Mouse (Mus musculus): Measurements from ENCODE around the gene Immp2l. TPM values are rescaled to one million over a fixed set of nuclear protein-coding genes. Genes with fewer than 3 reads are reported as not detected.
"Not testable (repeated sequence)": the region's sequence is repeated elsewhere in the genome, so short reads cannot be mapped to it uniquely, and the experiment has no call there.

Immp2l gene
- total RNA-seq, 1 experiment from 2014 or later = 14.4 TPM

DNA sequence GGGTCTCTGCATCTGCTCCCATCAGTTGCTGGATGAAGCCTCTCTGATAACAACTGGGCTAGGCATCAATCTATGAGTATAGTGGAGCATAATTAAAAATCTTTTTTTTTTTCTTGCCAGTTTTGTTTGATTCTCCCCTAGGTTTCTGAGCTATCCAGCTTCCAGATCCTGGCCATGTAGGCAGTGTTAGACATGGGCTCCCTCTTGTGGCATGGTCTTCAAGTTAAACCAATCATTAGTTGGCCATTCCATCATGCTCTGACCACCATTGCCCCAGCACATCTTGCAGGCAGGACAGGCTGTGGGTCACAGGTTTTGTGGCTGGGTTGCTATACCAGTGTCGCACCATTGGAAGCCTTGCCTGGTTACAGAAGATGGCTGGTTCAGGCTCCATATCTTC, 656.3 kb downstream of the Immp2l start:
- DNase-seq = peak; percentile 10

DNA sequence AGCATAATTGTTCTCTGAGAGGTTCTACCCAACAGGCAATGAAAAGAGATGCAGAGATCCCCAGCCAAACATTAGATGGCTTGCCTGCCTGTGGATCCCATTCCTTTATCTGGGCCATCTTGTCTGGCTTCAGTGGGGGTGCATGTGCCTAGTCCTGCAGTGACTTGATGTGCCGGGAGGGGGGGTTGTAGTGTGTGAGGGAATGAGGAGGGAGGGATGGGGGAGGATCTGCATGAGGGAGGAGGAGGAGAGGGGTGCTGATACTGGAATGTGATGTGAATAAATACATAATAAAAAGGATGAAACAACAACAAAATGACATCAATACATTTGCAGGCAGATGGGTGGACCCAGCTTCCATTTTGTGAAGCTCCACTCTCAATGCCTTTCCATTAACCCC, 658.3 kb downstream of the Immp2l start:
- no peak for DNase-seq

DNA sequence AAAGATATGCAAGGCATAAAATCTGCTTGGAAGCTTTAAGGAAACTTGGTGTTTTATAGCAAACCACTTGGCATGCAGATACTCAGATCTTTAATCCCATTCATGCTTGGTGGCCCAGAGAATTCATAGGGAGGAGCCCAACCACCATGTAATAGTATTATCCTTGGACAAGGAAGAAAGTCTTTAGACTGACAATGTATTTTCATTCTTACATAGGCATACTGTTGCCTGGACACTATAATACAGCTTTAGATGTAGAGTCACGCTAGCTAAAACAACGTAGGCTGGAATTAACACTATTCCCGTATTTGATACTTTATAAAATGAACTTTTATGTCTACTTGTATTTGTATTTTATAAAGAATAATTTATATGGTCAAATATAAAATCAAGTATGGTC, 665.9 kb downstream of the Immp2l start:
- no peak for DNase-seq

DNA sequence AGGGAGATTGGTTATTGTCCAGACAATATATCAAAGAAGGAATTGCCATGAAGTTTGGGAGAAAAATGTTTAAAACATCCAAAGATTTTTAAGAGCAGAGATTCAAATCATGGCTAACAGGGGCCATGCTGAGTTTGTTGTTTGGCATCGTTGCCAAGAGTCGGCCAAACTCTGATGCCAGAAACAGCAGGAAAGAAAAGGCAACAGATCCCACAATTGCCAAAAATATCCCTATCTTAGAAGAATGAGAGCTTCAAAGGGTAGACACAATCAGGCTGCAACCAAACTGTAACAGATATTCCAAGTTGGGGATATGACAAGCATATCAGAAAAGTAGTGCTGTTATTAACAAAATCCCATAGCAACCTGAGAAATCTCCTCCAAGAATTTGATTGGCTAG, 686.7 kb downstream of the Immp2l start:
- DNase-seq = no peak

DNA sequence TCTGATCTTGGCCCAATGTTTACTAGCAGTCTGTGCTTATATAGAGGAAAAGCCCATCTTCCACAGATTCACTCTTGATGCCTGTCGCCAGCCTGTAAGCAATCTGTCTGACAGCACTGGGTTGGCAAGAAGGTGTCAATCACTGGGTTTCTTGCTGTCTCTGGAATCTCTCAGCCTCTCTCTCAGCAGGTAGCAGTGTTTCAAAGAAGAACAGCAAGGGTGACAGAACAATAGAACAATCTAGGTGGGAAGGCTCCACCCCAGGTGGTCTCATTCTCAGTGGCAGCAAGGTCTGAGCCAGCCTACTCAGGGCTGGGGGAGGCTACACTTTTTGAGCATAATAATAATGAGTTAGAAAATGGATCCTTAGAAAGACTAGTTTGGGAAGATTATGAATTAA, 693.1 kb downstream of the Immp2l start:
- no peak for DNase-seq

DNA sequence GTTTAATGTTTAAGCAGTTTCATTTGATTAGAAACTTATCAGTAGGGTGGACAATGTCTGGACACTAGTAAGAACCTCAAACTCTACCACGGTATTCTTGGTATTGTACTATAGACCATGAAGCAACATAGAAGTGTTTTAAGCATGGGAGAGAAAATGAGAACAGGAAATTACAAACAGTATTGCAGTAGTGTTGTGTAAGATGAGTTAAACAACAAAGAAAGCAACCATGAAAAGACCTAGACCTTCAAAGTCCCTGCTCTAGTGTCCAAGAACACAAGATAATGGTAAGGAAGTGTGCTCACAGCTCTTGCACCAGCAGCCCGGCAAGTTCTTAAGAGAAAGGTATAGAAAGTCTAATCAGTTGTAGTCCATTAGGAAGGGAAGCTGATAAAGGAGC, 700.7 kb downstream of the Immp2l start:
- no peak for DNase-seq

DNA sequence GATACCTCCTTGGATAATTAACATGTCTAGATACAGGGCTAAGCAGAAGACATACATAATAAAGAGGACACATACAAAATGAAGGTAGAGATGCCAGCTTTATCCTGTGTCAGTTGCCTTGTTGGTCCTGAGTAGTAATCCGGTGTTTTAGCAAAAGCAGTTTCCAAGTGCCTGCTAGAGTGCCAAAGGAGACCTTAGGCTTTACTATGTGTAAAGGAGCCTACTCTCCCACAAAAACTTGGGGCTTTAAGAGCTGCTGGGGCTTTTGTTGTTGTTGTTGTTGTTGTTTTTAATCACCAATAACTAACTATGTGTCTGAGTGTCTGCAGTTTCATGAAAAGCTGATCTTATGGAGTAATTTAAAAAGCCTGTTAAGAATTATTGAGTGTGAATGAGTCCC, 702.8 kb downstream of the Immp2l start:
- DNase-seq = no peak

DNA sequence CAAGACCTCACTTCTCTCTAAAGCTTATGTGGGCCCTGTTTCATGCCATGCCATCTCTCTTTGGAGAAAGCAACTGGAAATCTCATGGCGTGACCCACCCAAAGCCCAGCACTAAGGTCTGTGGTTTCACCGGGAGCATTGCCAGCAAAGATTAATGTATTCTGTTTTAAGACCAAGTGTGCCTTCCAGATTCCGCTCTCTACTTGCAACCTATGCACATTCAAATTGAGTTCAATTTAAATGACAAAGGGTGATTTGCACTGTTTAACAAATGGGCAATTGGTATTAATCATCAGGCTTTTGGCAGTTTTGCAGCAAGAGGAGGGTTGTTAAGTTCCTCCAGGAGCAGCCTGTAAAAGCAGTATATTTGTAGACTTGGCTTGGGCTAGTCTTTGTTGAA, 703.3 kb downstream of the Immp2l start:
- DNase-seq = no peak

DNA sequence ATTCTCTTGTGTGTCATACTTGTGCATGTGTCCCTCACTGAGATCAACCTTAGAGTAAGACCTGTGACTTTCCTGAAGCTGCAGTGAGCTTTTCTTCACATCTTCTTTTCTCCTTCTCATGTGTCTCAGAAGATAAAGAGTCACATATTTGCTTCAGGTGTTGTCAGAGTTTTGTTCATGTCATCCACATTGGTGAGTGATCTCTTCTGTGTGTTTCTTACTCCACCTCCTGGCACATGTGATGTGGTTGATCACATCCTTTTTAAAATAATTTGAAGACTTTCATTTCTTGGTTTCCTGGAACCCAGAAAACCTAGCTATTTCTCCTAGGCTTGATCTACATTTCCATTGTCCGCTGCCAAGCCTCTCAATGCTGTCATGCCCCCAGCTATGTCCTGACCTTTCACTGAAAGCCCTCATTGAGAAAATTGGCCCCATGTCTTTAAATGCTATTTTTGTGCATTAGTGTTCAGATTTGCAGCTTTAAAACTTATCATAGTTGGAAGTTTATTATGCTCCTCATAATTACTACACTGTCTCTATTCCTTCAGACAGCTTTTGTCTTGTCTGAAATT, 704.0 kb downstream of the Immp2l start:
- no peak for DNase-seq

DNA sequence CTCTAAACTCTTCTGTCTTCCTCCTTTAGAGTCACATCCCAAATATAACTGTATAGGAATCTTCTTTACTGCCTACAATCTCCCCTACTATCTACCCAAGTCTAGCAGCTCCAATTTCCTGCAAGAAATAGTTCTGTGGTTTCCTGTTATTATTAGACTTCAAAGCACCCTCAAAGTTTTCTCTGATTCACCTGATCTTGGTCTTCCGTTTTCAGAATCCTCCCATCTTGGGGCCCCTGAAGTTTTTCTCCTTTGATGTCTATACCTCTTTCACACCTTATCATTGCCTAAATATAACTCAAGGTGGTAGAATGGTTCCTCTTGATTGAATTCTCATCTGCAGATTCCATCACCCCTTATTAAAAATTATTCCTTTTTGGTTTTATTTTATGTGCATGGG, 704.6 kb downstream of the Immp2l start:
- no peak for DNase-seq

DNA sequence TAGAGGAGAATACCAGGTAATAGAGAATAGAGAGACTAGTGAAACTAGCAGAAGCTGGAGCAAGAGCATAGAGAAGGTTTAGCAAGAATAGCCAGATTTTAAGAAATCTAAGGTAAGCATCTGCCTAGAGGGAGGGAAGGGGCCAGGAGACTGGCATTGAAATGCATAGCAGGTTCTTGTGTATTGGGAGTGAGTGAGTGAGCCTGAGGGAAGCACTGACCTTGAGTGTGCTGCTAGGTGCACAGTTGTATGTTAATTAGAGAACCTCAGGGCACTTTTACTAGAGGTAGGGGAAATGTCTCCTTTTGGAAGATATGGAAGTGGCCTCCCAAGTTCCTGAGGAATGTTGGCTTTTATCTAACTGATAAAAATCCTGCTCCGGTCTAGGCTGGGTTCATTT, 705.9 kb downstream of the Immp2l start:
- no peak for DNase-seq

DNA sequence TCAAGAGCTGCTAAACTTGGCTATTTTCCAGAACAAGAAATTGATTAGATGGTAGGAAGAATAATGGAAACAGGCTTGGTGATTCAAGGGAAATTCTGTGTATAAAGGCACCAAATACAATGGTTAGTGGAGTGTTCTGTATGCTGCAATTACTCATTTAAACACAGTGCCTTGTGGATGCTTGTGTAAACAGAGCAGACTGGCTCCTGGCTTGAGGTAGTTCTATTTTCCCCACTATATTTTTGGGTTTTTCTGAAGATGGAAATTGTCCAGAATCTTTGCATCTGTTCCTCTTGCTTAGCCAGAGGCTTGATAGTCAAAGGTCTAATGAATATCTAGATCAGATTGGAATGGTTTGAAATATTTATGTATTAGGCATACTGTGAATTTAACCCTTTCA, 709.3 kb downstream of the Immp2l start:
- no peak for DNase-seq

DNA sequence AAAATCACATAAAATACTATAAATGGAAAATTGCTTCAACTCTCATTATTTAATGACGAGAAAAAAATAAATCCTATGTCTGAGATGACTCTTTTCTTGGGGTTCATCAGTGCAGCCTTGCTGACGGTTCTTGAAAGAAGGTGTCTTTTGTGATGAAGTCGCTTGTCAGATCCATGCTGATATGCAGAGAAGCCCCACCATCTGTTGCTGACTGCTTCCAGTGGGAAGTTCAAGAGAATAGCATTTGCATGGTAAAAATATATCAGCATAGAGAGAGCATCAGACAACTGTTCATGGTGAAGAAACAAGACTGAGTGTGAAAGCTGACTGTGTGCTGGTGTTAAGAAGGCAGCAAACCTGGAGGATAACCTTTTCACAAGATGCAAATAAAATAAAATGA, 719.0 kb downstream of the Immp2l start:
- no peak for DNase-seq

DNA sequence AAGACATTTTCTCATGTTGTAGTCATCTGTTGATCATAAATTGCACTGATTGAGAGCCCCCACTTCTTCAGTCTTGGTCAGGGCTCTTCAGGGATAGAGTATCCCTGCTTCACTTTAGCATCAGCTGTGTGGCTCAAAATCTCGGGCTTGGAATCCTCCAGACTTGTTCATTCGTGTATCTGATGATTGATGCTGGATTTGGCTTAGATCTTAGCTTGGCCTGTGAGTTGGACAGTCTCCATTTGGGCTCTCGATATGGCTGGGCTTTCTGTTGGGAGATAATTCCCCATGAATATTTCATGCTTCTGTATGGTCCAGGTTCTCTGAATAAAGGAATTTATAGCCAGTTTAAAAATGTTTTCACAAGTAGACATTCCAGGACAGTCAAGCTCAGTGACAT, 739.5 kb downstream of the Immp2l start:
- DNase-seq = no peak

DNA sequence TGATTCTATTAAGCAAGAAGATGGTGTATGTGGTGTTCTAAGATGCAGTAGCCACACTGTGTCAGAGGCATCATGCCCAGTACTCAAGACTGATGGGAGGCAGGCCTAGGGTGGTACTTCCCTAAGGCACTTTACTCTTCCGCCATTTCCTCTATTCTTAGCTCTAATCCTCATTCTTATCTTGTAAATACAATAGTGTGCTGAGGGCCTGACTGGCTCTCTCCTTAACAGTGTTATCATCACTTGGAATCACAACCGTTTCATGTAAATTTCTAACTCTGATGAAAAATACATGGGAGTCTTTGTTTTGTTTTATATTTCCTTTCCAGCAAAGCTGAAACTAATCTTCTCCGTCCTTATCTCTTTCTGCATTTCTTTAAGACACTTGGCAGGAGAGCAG, 750.1 kb downstream of the Immp2l start:
- DNase-seq = no peak

DNA sequence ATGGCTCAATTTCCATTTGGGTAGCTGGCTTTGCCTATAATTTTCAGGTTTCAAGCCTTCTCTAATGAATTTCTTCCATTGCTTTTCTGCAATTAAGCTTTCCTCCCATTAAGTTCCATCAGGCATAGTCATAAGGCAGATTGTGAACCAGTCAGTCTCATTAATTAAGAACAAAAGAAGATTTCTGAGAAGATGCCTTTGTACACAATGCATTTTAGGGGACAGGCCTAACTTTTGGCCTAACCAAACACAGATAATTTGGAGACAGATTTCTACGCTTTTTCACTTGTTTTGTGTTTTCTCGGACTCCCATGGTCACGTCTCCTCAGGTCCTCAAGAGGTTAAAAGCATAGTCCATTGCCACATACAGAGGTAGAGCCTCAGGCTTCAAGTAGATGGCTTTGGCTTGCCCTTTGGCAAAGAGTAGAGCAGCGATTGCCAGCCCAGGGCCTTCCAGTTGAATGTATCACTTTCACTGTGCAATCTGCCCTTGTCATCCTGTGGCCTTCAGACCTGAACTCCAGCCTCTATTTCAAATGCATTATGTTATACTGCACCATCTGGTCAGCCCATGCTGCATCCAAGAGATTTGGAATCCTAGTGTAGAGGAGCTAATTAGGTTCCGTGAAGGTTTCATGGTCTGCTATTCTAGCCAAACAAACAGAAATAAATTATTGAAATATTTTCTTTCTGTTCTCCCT, 750.9 kb downstream of the Immp2l start:
- peak; percentile 16 for DNase-seq

DNA sequence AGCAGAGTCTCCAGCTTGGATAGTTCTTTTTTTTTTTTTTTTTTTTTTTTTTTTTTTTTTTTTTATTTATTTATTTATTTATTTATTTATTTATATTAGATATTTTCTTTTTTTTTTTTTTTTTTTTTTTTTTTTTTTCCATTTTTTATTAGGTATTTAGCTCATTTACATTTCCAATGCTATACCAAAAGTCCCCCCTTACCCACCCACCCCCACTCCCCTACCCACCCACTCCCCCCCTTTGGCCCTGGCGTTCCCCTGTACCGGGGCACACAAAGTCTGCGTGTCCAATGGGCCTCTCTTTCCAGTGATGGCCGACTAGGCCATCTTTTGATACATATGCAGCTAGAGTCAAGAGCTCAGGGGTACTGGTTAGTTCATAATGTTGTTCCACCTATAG, 753.9 kb downstream of the Immp2l start:
- not testable (repeated sequence) for DNase-seq

DNA sequence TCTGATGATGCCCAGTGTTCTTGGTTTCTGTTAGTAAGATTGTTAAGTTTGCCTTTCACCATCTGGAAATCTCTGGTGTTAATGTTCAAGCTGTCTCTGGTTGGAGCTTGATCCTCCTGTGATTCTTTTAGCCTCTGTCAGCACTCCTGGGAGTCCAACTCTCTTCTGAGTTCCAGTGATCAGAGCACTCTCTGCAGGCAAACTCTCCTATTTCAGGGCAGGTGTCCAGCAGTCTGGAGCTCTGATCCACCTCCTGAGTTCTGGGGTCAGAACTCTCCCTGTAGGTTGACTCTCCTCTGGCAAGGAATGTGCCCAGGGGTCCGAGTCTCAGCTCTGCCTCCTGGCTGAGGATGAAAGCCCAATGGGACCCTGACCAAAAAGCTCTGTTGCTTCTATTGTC, 769.8 kb downstream of the Immp2l start:
- DNase-seq = not testable (repeated sequence)

DNA sequence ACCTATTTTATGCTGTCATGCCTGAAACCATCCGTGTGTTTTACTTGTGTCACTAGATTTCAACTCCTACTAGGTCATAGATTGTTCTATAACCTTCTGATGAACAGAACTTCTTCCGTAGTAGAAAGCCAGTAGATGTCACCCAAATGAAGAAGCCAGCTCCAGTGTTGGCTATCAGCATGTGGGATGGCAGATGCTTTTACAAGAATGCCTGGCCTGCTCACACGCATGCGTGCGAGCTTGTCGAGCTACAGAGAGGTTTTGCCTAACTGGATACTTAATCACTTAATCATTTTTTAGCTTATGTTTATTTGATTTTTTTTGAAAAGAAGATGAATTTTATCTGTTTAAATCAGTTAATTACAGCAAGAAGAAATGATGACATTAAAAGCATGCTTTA, 805.6 kb downstream of the Immp2l start:
- DNase-seq = no peak

DNA sequence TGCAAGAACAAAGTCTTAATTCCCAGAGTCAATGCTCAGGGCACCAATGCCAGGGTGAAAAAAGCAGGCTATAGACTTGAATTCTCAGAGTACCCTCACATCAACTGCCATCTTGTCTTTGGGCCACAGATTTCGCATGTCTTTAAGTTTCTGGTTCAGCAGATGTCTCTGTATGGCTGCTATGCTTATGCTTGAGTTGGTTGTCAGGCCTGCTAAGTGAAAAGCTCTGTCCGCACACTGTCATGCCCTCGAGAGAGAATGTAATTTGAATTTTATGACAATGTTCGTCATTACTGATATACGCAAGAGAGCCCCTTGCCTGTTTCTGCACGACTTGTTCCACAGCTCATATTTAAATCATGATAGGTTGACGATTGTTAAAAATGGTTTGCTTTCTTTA, 807.8 kb downstream of the Immp2l start:
- no peak for DNase-seq

DNA sequence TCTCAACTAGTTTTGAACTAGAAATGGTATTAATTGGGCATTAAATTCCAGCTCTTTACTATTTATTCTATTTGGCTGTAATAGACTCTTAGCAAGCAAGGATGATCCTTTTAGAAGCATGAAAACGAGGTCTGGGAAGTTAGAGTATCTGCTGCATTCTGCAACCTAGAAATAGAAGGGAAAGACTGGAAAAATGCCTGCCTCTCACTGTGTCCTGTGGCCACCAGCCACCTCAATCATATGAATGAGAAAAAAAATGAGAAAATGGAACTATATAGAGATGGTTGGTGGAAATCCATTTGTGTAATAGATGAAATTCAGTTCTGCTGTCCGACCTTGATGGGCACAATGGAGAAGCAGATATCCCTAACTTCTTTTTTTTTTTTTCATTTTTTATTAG, 810.8 kb downstream of the Immp2l start:
- DNase-seq = no peak

DNA sequence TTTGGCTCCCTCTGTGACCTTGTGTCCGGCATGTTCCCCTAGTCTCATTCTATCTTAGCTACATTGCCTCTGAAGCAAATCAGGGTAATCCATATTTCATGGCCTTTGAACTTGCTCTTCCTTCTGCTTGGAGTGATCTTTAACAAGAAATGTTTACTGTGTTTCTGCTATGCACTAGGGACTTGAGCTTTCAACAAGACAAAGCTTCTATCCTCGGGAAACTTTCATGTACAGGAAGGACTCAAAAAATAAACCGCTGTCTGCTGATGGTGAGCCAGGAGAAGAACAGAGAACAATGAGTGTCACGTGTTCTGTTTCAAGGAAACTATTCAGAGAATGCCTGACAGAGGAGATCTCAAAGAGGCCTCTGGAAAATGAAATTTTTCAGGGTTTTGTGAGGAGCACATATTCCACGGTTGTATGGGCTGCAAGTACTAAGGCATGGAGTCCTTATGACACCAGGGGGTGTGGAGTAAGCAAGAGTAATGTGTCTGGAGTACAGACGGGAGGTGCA, 814.5 kb downstream of the Immp2l start:
- DNase-seq = no peak

DNA sequence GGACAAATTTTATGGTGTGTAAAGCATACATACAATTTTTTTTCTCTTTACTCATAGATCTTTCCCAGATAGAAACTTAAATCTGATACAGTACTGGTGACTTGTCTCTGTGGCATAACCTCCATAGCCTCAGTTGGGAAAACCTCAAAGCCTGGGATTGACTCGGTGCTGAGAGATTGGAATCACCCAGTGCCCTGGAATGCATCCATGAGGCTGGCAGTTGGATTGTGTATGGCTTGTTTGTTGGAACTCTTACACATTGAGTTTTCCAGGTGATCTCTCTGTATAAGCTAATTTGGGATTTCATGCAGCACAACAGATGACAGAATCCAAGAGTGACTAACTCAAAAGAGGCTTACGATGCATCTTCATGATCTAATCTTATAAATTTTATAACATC, 815.4 kb downstream of the Immp2l start:
- DNase-seq = no peak

DNA sequence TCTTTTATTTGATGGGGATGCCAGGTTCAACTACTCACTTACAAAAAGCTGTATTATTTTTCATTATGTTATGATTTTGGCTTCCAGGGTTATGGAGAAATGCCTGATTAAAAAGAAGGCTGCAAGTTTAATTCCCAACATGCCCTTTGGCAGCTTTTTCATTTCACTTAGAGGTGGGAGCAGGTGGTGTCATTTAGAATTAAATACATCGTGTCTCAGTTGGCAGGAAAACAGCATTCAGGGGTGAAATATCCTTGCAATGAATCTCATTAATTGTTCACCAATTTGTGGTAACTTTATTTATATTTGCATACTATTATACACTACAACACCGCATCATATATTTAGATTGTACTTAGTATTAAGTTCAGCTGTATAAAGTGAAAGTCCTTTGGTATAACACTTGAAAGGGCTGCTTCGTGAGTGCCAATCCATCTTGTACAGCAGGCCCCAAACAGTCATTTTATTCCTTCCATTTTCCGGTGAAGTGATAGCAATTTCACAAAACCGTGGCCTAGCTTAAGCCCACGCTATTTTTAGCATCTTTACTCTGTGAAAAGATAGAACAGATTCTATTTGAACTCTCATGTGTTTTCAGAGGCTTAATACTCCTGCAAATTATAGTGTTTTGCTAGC, 818.9 kb downstream of the Immp2l start:
- DNase-seq = no peak

All from adrenal gland, postnatal 25 days (tissue).